In genomic region chr9:94661768-94662167, GRCm38 (mm10) we compare ENCODE assay signal across 32 mouse cellular contexts. TPM values are rescaled to one million over a fixed set of nuclear protein-coding genes. Genes with fewer than 3 reads are reported as not detected.
DNase-seq lines count a peak whose midpoint lies in the region; ATAC-seq and TF ChIP-seq lines count a peak whose summit lies in the region.
"Had no signal": no experiment of that assay in that cellular context is flagged by ENCODE, and none has a peak within 500 bp of the region (broad histone marks: within the 10 kb centered on the region; RNA-seq: fewer than 3 reads in every experiment).

No protein-coding gene starts in this region.

- no peak overlapping the region for H3K9ac ChIP-seq in forebrain, embryonic 11.5 days (ENCODE audit: low read length)
- no peak overlapping the region for H3K9ac ChIP-seq in forebrain, embryonic 16.5 days (replicated peaks; ENCODE audit: low read depth, low read length)
- no peak overlapping the region for H3K9ac ChIP-seq in midbrain, embryonic 11.5 days (ENCODE audit: low read length)
- H3K9ac ChIP-seq in midbrain, postnatal 0 days (replicated peaks; ENCODE audit: low read length, poor library complexity, severe bottlenecking) = no peak overlapping the region
- H3K9ac ChIP-seq in midbrain, embryonic 16.5 days (ENCODE audit: low read depth, low read length) = no peak overlapping the region
- H3K9ac ChIP-seq: embryonic facial prominence, embryonic 15.5 days; heart, embryonic 13.5 days; kidney, embryonic 15.5 days; limb, embryonic 13.5 days; liver, embryonic 12.5 days; liver, postnatal 0 days had no signal

- H3K4me1 ChIP-seq in forebrain, embryonic 11.5 days (replicated peaks; ENCODE audit: control insufficient read depth, insufficient read depth, low read length) = no peaks in the 10 kb centered on the region
- H3K4me1 ChIP-seq in forebrain, embryonic 16.5 days (replicated peaks; ENCODE audit: control insufficient read depth, insufficient read depth, low read length) = no peaks in the 10 kb centered on the region
- peaks cover 6% of the 10 kb centered on the region; the same call in 1 of the 2 replicates for H3K4me1 ChIP-seq in midbrain, embryonic 11.5 days (ENCODE audit: control insufficient read depth, insufficient read depth, low read length)
- H3K4me1 ChIP-seq in midbrain, postnatal 0 days (ENCODE audit: insufficient read depth, low read length) = no peaks in the 10 kb centered on the region
- no peaks in the 10 kb centered on the region for H3K4me1 ChIP-seq in midbrain, embryonic 16.5 days (ENCODE audit: control insufficient read depth, insufficient read depth, low read length)
- H3K4me1 ChIP-seq: embryonic facial prominence, embryonic 10.5 days; embryonic facial prominence, embryonic 15.5 days; kidney, embryonic 15.5 days; limb, embryonic 13.5 days; liver, embryonic 12.5 days had no signal

- no peaks in the 10 kb centered on the region for H3K9me3 ChIP-seq in forebrain, embryonic 11.5 days (ENCODE audit: control insufficient read depth, low read length)
- no peaks in the 10 kb centered on the region for H3K9me3 ChIP-seq in forebrain, embryonic 16.5 days (ENCODE audit: control insufficient read depth, low read length)
- H3K9me3 ChIP-seq in midbrain, embryonic 11.5 days (ENCODE audit: control insufficient read depth, low read length) = no peaks in the 10 kb centered on the region
- no peaks in the 10 kb centered on the region for H3K9me3 ChIP-seq in midbrain, postnatal 0 days (ENCODE audit: low read length)
- no peaks in the 10 kb centered on the region for H3K9me3 ChIP-seq in midbrain, embryonic 16.5 days (replicated peaks; ENCODE audit: control insufficient read depth, low read length, poor library complexity, severe bottlenecking)
- H3K9me3 ChIP-seq: embryonic facial prominence, embryonic 10.5 days; embryonic facial prominence, embryonic 15.5 days; heart, embryonic 13.5 days; kidney, embryonic 15.5 days; limb, embryonic 13.5 days; liver, embryonic 12.5 days had no signal

- no peak overlapping the region for H3K4me3 ChIP-seq in forebrain, embryonic 11.5 days (ENCODE audit: low read depth, low read length)
- no peak overlapping the region for H3K4me3 ChIP-seq in forebrain, embryonic 16.5 days (replicated peaks; ENCODE audit: low read length)
- no peak overlapping the region for H3K4me3 ChIP-seq in midbrain, embryonic 11.5 days (ENCODE audit: low read depth, low read length)
- no peak overlapping the region for H3K4me3 ChIP-seq in midbrain, postnatal 0 days (ENCODE audit: low read depth, low read length)
- no peak overlapping the region for H3K4me3 ChIP-seq in midbrain, embryonic 16.5 days (ENCODE audit: low read depth, low read length)
- H3K4me3 ChIP-seq: embryonic facial prominence, embryonic 10.5 days; embryonic facial prominence, embryonic 15.5 days; gastrocnemius, adult 2 months; heart, embryonic 13.5 days; kidney, embryonic 15.5 days; limb, embryonic 13.5 days; liver, embryonic 12.5 days had no signal

- peak; percentile 43; the same call in 1 of the 2 replicates for ATAC-seq in forebrain, embryonic 11.5 days (replicated peaks; ENCODE audit: low FRiP score)
- no peak for ATAC-seq in forebrain, embryonic 16.5 days
- ATAC-seq in midbrain, embryonic 11.5 days (ENCODE audit: low FRiP score) = peak; percentile 68
- no peak for ATAC-seq in midbrain, postnatal 0 days (ENCODE audit: low FRiP score)
- ATAC-seq in midbrain, embryonic 16.5 days = peak; percentile 79; the same call in 1 of the 2 replicates
- ATAC-seq: activated CD4-positive, CD25-positive, alpha-beta regulatory T cell, adult 4 months; hindbrain, embryonic 16.5 days; liver, embryonic 12.5 days; liver, postnatal 0 days; Patski had no signal

- DNase-seq in forebrain, embryonic 11.5 days (ENCODE audit: low spot score) = no peak
- DNase-seq in midbrain, embryonic 11.5 days (ENCODE audit: low spot score, missing footprints) = no peak
- DNase-seq in midbrain, postnatal 0 days (ENCODE audit: low spot score) = no peak
- DNase-seq in ZHBTc4 (ENCODE audit: low read depth, low spot score) (peak; percentile 96), liver (no peak)
- no peak for DNase-seq in urinary bladder, postnatal 25 days (ENCODE audit: low spot score)
- DNase-seq: adrenal gland, adult 2 months; adrenal gland, postnatal 36 days; cerebellum, adult 2 months; cerebellum, postnatal 14 days; gastrocnemius, adult 2 months; gastrocnemius, postnatal 36 days; heart, postnatal 10 days; kidney, adult 18-20 months; kidney, postnatal 25 days; liver, postnatal 0 days; lung, postnatal 36 days; right cerebral cortex, adult 18-20 months; spleen, adult 18-20 months; thymus, postnatal 14 days had no signal

- H3K27me3 ChIP-seq in forebrain, embryonic 11.5 days (ENCODE audit: control insufficient read depth, insufficient read depth, low read length) = no peaks in the 10 kb centered on the region
- H3K27me3 ChIP-seq in forebrain, embryonic 16.5 days (replicated peaks; ENCODE audit: control insufficient read depth, insufficient read depth, low read length) = no peaks in the 10 kb centered on the region
- no peaks in the 10 kb centered on the region for H3K27me3 ChIP-seq in midbrain, embryonic 11.5 days (ENCODE audit: control insufficient read depth, insufficient read depth, low read length)
- no peaks in the 10 kb centered on the region for H3K27me3 ChIP-seq in midbrain, postnatal 0 days (ENCODE audit: insufficient read depth, low read length)
- no peaks in the 10 kb centered on the region for H3K27me3 ChIP-seq in midbrain, embryonic 16.5 days (ENCODE audit: control insufficient read depth, insufficient read depth, low read depth, low read length)
- H3K27me3 ChIP-seq: CH12.LX; heart, embryonic 13.5 days; kidney, embryonic 15.5 days; limb, embryonic 13.5 days; liver, embryonic 12.5 days; Patski had no signal

- H3K27ac ChIP-seq in forebrain, embryonic 11.5 days (ENCODE audit: low read depth, low read length) = no peak overlapping the region
- H3K27ac ChIP-seq in forebrain, embryonic 16.5 days (ENCODE audit: low read length) = no peak overlapping the region
- H3K27ac ChIP-seq in midbrain, embryonic 11.5 days (ENCODE audit: low read depth, low read length) = no peak overlapping the region
- no peak overlapping the region for H3K27ac ChIP-seq in midbrain, postnatal 0 days (ENCODE audit: low read depth, low read length)
- H3K27ac ChIP-seq in midbrain, embryonic 16.5 days (ENCODE audit: low read length) = no peak overlapping the region
- H3K27ac ChIP-seq: embryonic facial prominence, embryonic 10.5 days; embryonic facial prominence, embryonic 15.5 days; gastrocnemius, adult 2 months; heart, embryonic 13.5 days; kidney, embryonic 15.5 days; limb, embryonic 13.5 days; liver, embryonic 12.5 days had no signal

- H3K36me3 ChIP-seq in forebrain, embryonic 11.5 days (ENCODE audit: control insufficient read depth, insufficient read depth, low read length) = no peaks in the 10 kb centered on the region
- H3K36me3 ChIP-seq in forebrain, embryonic 16.5 days (ENCODE audit: control insufficient read depth, insufficient read depth) = no peaks in the 10 kb centered on the region
- no peaks in the 10 kb centered on the region for H3K36me3 ChIP-seq in midbrain, embryonic 11.5 days (ENCODE audit: control insufficient read depth, insufficient read depth, low read length)
- no peaks in the 10 kb centered on the region for H3K36me3 ChIP-seq in midbrain, postnatal 0 days (ENCODE audit: insufficient read depth, low read length)
- H3K36me3 ChIP-seq in midbrain, embryonic 16.5 days (ENCODE audit: control insufficient read depth, insufficient read depth, low read length) = no peaks in the 10 kb centered on the region
- H3K36me3 ChIP-seq: embryonic facial prominence, embryonic 10.5 days; embryonic facial prominence, embryonic 15.5 days; heart, embryonic 13.5 days; kidney, embryonic 15.5 days; limb, embryonic 13.5 days; liver, embryonic 12.5 days had no signal

- H3K4me2 ChIP-seq in forebrain, embryonic 11.5 days (ENCODE audit: low read depth, low read length, severe bottlenecking) = no peak overlapping the region
- H3K4me2 ChIP-seq in forebrain, embryonic 16.5 days (ENCODE audit: low read length) = no peak overlapping the region
- no peak overlapping the region for H3K4me2 ChIP-seq in midbrain, embryonic 11.5 days
- H3K4me2 ChIP-seq in midbrain, postnatal 0 days (ENCODE audit: low read depth, low read length, poor library complexity, severe bottlenecking) = no peak overlapping the region
- H3K4me2 ChIP-seq in midbrain, embryonic 16.5 days (ENCODE audit: low read length) = no peak overlapping the region
- H3K4me2 ChIP-seq: embryonic facial prominence, embryonic 15.5 days; heart, embryonic 13.5 days; kidney, embryonic 15.5 days; limb, embryonic 13.5 days; liver, embryonic 12.5 days had no signal

- no peak for TF ChIP-seq CTCF in midbrain, postnatal 0 days (IDR thresholded peaks at IDR 0.05)

- WGBS in forebrain, embryonic 11.5 days = 4% methylated on average over 2 of the region's 2 CpGs
- 4% methylated on average over 2 of the region's 2 CpGs for WGBS in forebrain, embryonic 16.5 days
- 5% methylated on average over 2 of the region's 2 CpGs for WGBS in midbrain, embryonic 11.5 days
- WGBS in midbrain, postnatal 0 days = 7% methylated on average over 2 of the region's 2 CpGs
- 6% methylated on average over 2 of the region's 2 CpGs for WGBS in midbrain, embryonic 16.5 days

RNA-seq across cellular contexts. Expression of gene Slc9a9, which starts 7.9 kb away (rescaled TPM):
- 1.6 and 2.0 TPM in 2 replicates for polyA plus RNA-seq in forebrain, embryonic 11.5 days (2014; fragmentation: Nextera tagmentation; extraction: Ambion mirVana)
- polyA plus RNA-seq in forebrain, embryonic 16.5 days (2015; fragmentation: Nextera tagmentation; extraction: Ambion mirVana) = 3.7 TPM in 2 replicates
- polyA plus RNA-seq in midbrain, embryonic 11.5 days (2014; fragmentation: Nextera tagmentation; extraction: Ambion mirVana) = 3.3 TPM in 2 replicates
- 6.7 and 6.9 TPM in 2 replicates for total RNA-seq in midbrain, postnatal 0 days (2014; rRNA removed)
- polyA plus RNA-seq in midbrain, postnatal 0 days (2015; fragmentation: Nextera tagmentation; extraction: Ambion mirVana) = 5.7 and 6.0 TPM in 2 replicates
- polyA plus RNA-seq in midbrain, embryonic 16.5 days (2015; fragmentation: Nextera tagmentation; extraction: Ambion mirVana) = 6.6 and 7.4 TPM in 2 replicates
- total RNA-seq: CH12.LX had no signal

Comparison
In these comparisons a context has a peak if more than half of its experiments do, and no peak if none do; other contexts are left out.
1. ATAC-seq: peak in forebrain, embryonic 11.5 days (single experiment), midbrain, embryonic 11.5 days (single experiment) and midbrain, embryonic 16.5 days (single experiment); none in forebrain, embryonic 16.5 days (single experiment) and midbrain, postnatal 0 days (single experiment).